Mouse (Mus musculus) stomach, postnatal 0 days (tissue): ENCODE measurements at regions not wholly inside any gene's neighbourhood (a gene's known extent, or its start where the extent isn't known, plus 50 kb on each side); places are given as distances from the start of the nearest gene placed in this dataset.

Source experiments
- CTCF ChIP-seq: IDR thresholded peaks from 2 replicates; pipeline ENCODE4 v1.5.1; 2016; ENCODE audit warnings: antibody characterized with exemption, low read depth, mild to moderate bottlenecking, moderate library complexity
- EP300 ChIP-seq: optimal IDR thresholded peaks from 2 replicates; pipeline ENCODE3; 2016; ENCODE audit warnings: antibody characterized with exemption

- no peak for TF ChIP-seq CTCF
- no peak for TF ChIP-seq EP300
Observed at GRCm38 (mm10) chr4:142798834-142799233, 414.0 kb downstream of the Prdm2 start.
